Mouse (Mus musculus): ENCODE measurements around the gene Eprs.

GRCm38 (mm10) chr1:185369979-185370378, 7.1 kb downstream of the Eprs start:
- no peak for TF ChIP-seq EP300 (IDR thresholded peaks at IDR 0.05; ENCODE audit: low read depth)
- no peak for TF ChIP-seq CTCF (IDR thresholded peaks at IDR 0.05; ENCODE audit: low read depth)
